9 mouse cellular contexts compared by ENCODE assay signal in genomic region chr1:165765041-165765440, GRCm38 (mm10). TPM values are rescaled to one million over a fixed set of nuclear protein-coding genes. Genes with fewer than 3 reads are reported as not detected.
DNase-seq lines count a peak whose midpoint lies in the region; ATAC-seq and TF ChIP-seq lines count a peak whose summit lies in the region.
"Had no signal": no experiment of that assay in that cellular context is flagged by ENCODE, and none has a peak within 500 bp of the region (broad histone marks: within the 10 kb centered on the region; RNA-seq: fewer than 3 reads in every experiment).

No protein-coding gene starts in this region.

- no peak overlapping the region for H3K27ac ChIP-seq in forebrain, embryonic 10.5 days
- no peak overlapping the region for H3K27ac ChIP-seq in forebrain, embryonic 13.5 days
- H3K27ac ChIP-seq in intestine, embryonic 15.5 days, result no peak overlapping the region

- 81% methylated on average over 11 of the region's 11 CpGs for WGBS in forebrain, embryonic 10.5 days
- WGBS in forebrain, embryonic 13.5 days, result 90% methylated on average over 11 of the region's 11 CpGs
- WGBS in lung, adult 2 months, result 86% methylated on average over 11 of the region's 11 CpGs
- 88% methylated on average over 11 of the region's 11 CpGs for WGBS in intestine, embryonic 15.5 days

- H3K27me3 ChIP-seq in forebrain, embryonic 10.5 days (ENCODE audit: poor library complexity, severe bottlenecking), result peaks cover 50% of the 10 kb centered on the region
- peaks cover 32% of the 10 kb centered on the region for H3K27me3 ChIP-seq in forebrain, embryonic 13.5 days
- H3K27me3 ChIP-seq in intestine, embryonic 15.5 days (replicated peaks), result no peaks in the 10 kb centered on the region

- H3K9me3 ChIP-seq in forebrain, embryonic 10.5 days, result no peaks in the 10 kb centered on the region; the same call in 1 of the 2 replicates
- no peaks in the 10 kb centered on the region for H3K9me3 ChIP-seq in forebrain, embryonic 13.5 days (replicated peaks)
- H3K9me3 ChIP-seq in intestine, embryonic 15.5 days, result no peaks in the 10 kb centered on the region

- TF ChIP-seq CTCF in lung, adult 2 months (IDR thresholded peaks at IDR 0.05; ENCODE audit: insufficient read depth, low read length), result no peak

- no peak for ATAC-seq in forebrain, embryonic 13.5 days
- no peak for ATAC-seq in intestine, embryonic 15.5 days

- no peak overlapping the region for H3K9ac ChIP-seq in forebrain, embryonic 13.5 days
- no peak overlapping the region for H3K9ac ChIP-seq in intestine, embryonic 15.5 days

- no peak for TF ChIP-seq POLR2A in lung, adult 2 months (IDR thresholded peaks at IDR 0.05; ENCODE audit: borderline replicate concordance, extremely low read depth, low read depth, low read length)

- peaks cover 35% of the 10 kb centered on the region for H3K4me1 ChIP-seq in forebrain, embryonic 10.5 days
- H3K4me1 ChIP-seq in forebrain, embryonic 13.5 days, result peaks cover 9% of the 10 kb centered on the region
- H3K4me1 ChIP-seq in lung, adult 2 months (ENCODE audit: control insufficient read depth, insufficient read depth, low read length), result peaks cover 11% of the 10 kb centered on the region
- H3K4me1 ChIP-seq in intestine, embryonic 15.5 days (replicated peaks), result peaks cover 8% of the 10 kb centered on the region; the same call in 1 of the 2 replicates

- DNase-seq in forebrain, embryonic 10.5 days (ENCODE audit: extremely low spot score, low spot score), result no peak
- no peak for DNase-seq in lung, adult 2 months
- DNase-seq in lung, adult 18-20 months, result no peak
- peak; percentile 6 for DNase-seq in naive thymus-derived CD4-positive, alpha-beta T cell, adult 2 months (ENCODE audit: low read depth)
- no peak for DNase-seq in B cell, adult 2 months
- DNase-seq in cerebellum, postnatal 4 days (ENCODE audit: low spot score in 2 of 2), result no peak
- DNase-seq: cerebellum, postnatal 25 days had no signal

- no peaks in the 10 kb centered on the region for H3K36me3 ChIP-seq in forebrain, embryonic 10.5 days (replicated peaks)
- H3K36me3 ChIP-seq in forebrain, embryonic 13.5 days (ENCODE audit: poor library complexity, severe bottlenecking), result no peaks in the 10 kb centered on the region
- H3K36me3 ChIP-seq in intestine, embryonic 15.5 days, result no peaks in the 10 kb centered on the region

- H3K4me2 ChIP-seq in forebrain, embryonic 13.5 days, result no peak overlapping the region
- H3K4me2 ChIP-seq in intestine, embryonic 15.5 days (replicated peaks), result peak overlapping the region; percentile 79

- H3K4me3 ChIP-seq in forebrain, embryonic 10.5 days, result peak overlapping the region; percentile 73
- no peak overlapping the region for H3K4me3 ChIP-seq in forebrain, embryonic 13.5 days
- H3K4me3 ChIP-seq in lung, adult 2 months (replicated peaks; ENCODE audit: extremely low read depth, low read depth, low read length), result peak overlapping the region; percentile 4
- 0 out of 2 replicates have a peak overlapping the region, but pooled peaks have one; percentile 85 for H3K4me3 ChIP-seq in intestine, embryonic 15.5 days (replicated peaks)

RNA-seq across cellular contexts. Expression of gene Creg1, which starts 1.5 kb away (rescaled TPM):
- polyA plus RNA-seq in forebrain, embryonic 10.5 days (2016; fragmentation: Nextera tagmentation; extraction: Ambion mirVana), result 33.7 and 34.3 TPM in 2 replicates
- 21.2 and 21.5 TPM in 2 replicates for polyA plus RNA-seq in forebrain, embryonic 13.5 days (2015; fragmentation: Nextera tagmentation; extraction: Ambion mirVana)
- 91.8 and 94.8 TPM in 2 replicates for polyA plus RNA-seq in lung, adult 2 months (2012; rRNA removed)
- polyA plus RNA-seq in intestine, embryonic 15.5 days (2015; fragmentation: Nextera tagmentation; extraction: Ambion mirVana), result 101 and 124 TPM in 2 replicates

RNA-seq across cellular contexts. Expression of gene Cd247, which starts 23.4 kb away (rescaled TPM):
- polyA plus RNA-seq in forebrain, embryonic 10.5 days (2016; fragmentation: Nextera tagmentation; extraction: Ambion mirVana), result 1.2 and 1.4 TPM in 2 replicates
- polyA plus RNA-seq in forebrain, embryonic 13.5 days (2015; fragmentation: Nextera tagmentation; extraction: Ambion mirVana), result 0.63 and 2.2 TPM in 2 replicates
- 8.7 and 10.7 TPM in 2 replicates for polyA plus RNA-seq in lung, adult 2 months (2012; rRNA removed)
- 0.33 and 0.39 TPM in 2 replicates for polyA plus RNA-seq in intestine, embryonic 15.5 days (2015; fragmentation: Nextera tagmentation; extraction: Ambion mirVana)

RNA-seq across cellular contexts. Expression of gene Rcsd1, which starts 55.5 kb away (rescaled TPM):
- 8.3 and 8.4 TPM in 2 replicates for polyA plus RNA-seq in forebrain, embryonic 10.5 days (2016; fragmentation: Nextera tagmentation; extraction: Ambion mirVana)
- 6.5 and 7.0 TPM in 2 replicates for polyA plus RNA-seq in forebrain, embryonic 13.5 days (2015; fragmentation: Nextera tagmentation; extraction: Ambion mirVana)
- 33.9 and 40.9 TPM in 2 replicates for polyA plus RNA-seq in lung, adult 2 months (2012; rRNA removed)
- polyA plus RNA-seq in intestine, embryonic 15.5 days (2015; fragmentation: Nextera tagmentation; extraction: Ambion mirVana), result 32.7 and 33.8 TPM in 2 replicates
